Mouse (Mus musculus) neural tube, embryonic 12.5 days (tissue): ENCODE results near the gene Myo18b. TPM values are rescaled to one million over a fixed set of nuclear protein-coding genes. Genes with fewer than 3 reads are reported as not detected.

Source experiments
- ATAC-seq: fragments of 200-750 bp; cut with Nextera tagmentation; 2 replicates; pipeline ENCODE4 v1.8.0; 2017; ENCODE audit warnings: low read depth, mild to moderate bottlenecking, moderate TSS enrichment, moderate library complexity; ENCODE audit not compliant: low FRiP score
- H3K27ac ChIP-seq: fragments of 300-500 bp; sonication (generic); 2 replicates; pipeline ENCODE4 v1.5.1; 2016
- H3K27me3 ChIP-seq: fragments of 300-500 bp; sonication (generic); replicated peaks from 2 replicates; pipeline ENCODE4 v1.6.1; 2016; ENCODE audit warnings: mild to moderate bottlenecking
- H3K36me3 ChIP-seq: fragments of 300-500 bp; sonication (generic); 2 replicates; pipeline ENCODE4 v1.6.1; 2016; ENCODE audit warnings: mild to moderate bottlenecking
- H3K4me1 ChIP-seq: fragments of 300-500 bp; sonication (generic); 2 replicates; pipeline ENCODE4 v1.6.1; 2016
- H3K4me2 ChIP-seq: fragments of 300-500 bp; sonication (generic); replicated peaks from 2 replicates; pipeline ENCODE4 v1.6.1; 2016; ENCODE audit warnings: mild to moderate bottlenecking
- H3K4me3 ChIP-seq: fragments of 300-500 bp; sonication (generic); 2 replicates; pipeline ENCODE4 v1.5.1; 2016
- H3K9ac ChIP-seq: fragments of 300-500 bp; sonication (generic); 2 replicates; pipeline ENCODE4 v1.6.1; 2016; ENCODE audit warnings: mild to moderate bottlenecking
- H3K9me3 ChIP-seq: fragments of 300-500 bp; sonication (generic); 2 replicates; pipeline ENCODE4 v1.6.1; 2016; ENCODE audit warnings: mild to moderate bottlenecking
- WGBS: fragments of 180-500 bp; shearing (Covaris S2); methylation state at CpG from one replicate; pipeline ENCODE4 v1.1.7; 2016; 5-methylcytosine and 5-hydroxymethylcytosine counted together
- polyA plus RNA-seq: library from polyadenylated mRNA; unstranded; fragments of >200 nt; fragmentation: Nextera tagmentation; extraction: Ambion mirVana; gene quantifications from 2 replicates; pipeline ENCODE4 v1.2.1, GENCODE M21; 2016

The Myo18b gene
- polyA plus RNA-seq, 1 experiment from 2014 or later, result 1.3 TPM

DNA sequence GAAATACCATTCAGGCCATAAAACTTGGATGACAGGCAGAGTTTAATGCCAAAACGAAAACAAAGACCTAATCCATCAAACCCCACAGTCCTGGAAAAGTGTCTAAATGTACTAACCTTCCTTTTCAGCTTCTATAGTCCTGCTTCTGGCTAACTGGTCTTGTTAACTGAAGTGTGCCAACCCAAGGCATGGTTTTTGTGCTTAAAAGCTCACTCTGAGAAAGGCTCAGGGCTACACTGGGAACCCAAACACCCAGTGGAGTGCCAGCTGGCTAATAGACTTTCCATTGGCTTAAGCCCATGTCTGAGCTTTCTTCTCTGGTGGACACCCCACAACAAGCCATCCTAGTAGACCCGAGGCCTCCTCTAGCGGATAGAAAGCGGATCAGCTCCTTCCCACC lies 244.1 kb downstream of the Myo18b start:
- no peak overlapping the region for H3K9ac ChIP-seq
- H3K4me2 ChIP-seq, result no peak overlapping the region
- 75% methylated on average over 4 of the region's 4 CpGs for WGBS
- no peaks in the 10 kb centered on the region for H3K36me3 ChIP-seq
- ATAC-seq, result no peak
- no peak overlapping the region for H3K4me3 ChIP-seq
- peaks cover 22% of the 10 kb centered on the region for H3K4me1 ChIP-seq
- H3K27ac ChIP-seq, result no peak overlapping the region
- H3K27me3 ChIP-seq, result no peaks in the 10 kb centered on the region
- H3K9me3 ChIP-seq, result no peaks in the 10 kb centered on the region

DNA sequence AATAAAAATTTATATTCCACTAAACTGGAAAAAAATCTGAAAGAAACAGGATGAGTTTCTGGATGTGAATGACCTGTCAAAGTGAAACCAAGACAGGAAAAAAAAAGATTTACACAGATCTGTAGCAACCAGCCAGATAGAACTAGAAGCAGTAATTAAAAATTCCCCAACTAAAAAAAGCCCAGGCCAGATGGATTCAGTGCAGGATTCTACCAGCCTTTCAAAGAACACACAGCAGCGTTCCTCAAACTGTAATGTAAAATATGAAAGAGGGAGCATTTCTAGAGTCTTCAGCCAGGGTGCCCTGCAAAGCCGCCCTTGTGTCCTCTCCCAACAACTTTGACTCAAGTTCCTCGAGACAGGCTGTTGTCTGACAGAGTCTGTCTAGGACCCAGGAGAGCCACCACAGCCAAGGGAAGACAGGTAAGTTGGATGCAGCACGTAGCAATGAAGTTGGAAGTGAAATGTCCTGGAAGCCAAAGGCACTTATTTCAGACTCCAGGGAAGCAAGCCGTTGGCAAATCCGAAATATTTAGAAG lies 246.9 kb downstream of the Myo18b start:
- Histone ChIP-seq H3K4me1 (0 out of 2 replicates have a peak, but pooled peaks cover 3% of the 10 kb centered on the region), H3K27me3 (no peaks in the 10 kb centered on the region), H3K4me2 (no peak overlapping the region), H3K9me3 (no peaks in the 10 kb centered on the region), H3K9ac (no peak overlapping the region), H3K4me3 (no peak overlapping the region), H3K27ac (no peak overlapping the region), H3K36me3 (no peaks in the 10 kb centered on the region)
- no peak for ATAC-seq
- WGBS, result 91% methylated on average over 6 of the region's 6 CpGs

DNA sequence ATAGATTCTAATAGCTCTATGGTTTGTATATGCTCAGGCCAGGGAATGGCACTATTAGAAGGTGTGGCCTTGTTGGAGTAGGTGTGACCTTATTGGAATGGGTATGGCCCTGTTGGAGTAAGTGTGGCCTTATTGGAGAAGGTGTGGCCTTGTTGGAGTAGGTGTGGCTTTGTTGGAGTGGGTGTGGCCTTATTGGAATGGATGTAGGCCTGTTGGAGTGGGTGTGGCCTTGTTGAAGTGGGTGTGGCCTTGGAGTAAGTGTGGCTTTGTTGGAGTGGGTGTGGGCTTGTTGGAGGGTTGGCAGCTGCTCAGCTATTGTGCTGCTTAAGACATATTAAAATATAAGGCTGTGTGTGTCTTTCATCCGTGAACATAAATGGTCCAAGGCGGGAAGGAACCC lies 249.3 kb downstream of the Myo18b start:
- Histone ChIP-seq H3K9ac (no peak overlapping the region), H3K27me3 (0 out of 2 replicates have a peak, but pooled peaks cover 4% of the 10 kb centered on the region), H3K4me3 (no peak overlapping the region), H3K4me2 (no peak overlapping the region), H3K27ac (no peak overlapping the region), H3K4me1 (peaks cover 12% of the 10 kb centered on the region), H3K36me3 (no peaks in the 10 kb centered on the region), H3K9me3 (no peaks in the 10 kb centered on the region)
- 92% methylated on average over 2 of the region's 2 CpGs for WGBS
- ATAC-seq, result no peak

DNA sequence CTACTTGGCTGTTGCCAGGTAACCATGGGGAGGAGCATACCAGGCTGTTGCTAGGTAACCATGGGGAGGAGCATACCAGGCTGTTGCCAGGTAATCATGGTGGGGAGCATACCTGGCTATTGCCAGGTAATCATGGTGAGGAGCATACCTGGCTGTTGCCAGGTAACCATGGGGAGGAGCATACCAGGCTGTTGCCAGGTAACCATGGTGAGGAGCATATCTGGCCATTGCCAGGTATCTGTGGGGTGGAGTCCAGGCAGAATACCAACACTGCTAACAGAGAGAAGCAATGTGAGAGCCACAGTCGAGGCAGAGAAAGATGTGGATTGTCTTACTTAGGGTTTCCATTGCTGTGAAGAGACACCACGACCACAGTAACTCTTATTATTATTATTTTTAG lies 250.6 kb downstream of the Myo18b start:
- no peak for ATAC-seq
- H3K27ac ChIP-seq, result no peak overlapping the region
- H3K4me1 ChIP-seq, result peaks cover 21% of the 10 kb centered on the region
- H3K36me3 ChIP-seq, result no peaks in the 10 kb centered on the region
- no peak overlapping the region for H3K9ac ChIP-seq
- H3K27me3 ChIP-seq, result 0 out of 2 replicates have a peak, but pooled peaks cover 10% of the 10 kb centered on the region
- H3K9me3 ChIP-seq, result no peaks in the 10 kb centered on the region
- no peak overlapping the region for H3K4me3 ChIP-seq
- no peak overlapping the region for H3K4me2 ChIP-seq
- 88% methylated on average over 2 of the region's 2 CpGs for WGBS

DNA sequence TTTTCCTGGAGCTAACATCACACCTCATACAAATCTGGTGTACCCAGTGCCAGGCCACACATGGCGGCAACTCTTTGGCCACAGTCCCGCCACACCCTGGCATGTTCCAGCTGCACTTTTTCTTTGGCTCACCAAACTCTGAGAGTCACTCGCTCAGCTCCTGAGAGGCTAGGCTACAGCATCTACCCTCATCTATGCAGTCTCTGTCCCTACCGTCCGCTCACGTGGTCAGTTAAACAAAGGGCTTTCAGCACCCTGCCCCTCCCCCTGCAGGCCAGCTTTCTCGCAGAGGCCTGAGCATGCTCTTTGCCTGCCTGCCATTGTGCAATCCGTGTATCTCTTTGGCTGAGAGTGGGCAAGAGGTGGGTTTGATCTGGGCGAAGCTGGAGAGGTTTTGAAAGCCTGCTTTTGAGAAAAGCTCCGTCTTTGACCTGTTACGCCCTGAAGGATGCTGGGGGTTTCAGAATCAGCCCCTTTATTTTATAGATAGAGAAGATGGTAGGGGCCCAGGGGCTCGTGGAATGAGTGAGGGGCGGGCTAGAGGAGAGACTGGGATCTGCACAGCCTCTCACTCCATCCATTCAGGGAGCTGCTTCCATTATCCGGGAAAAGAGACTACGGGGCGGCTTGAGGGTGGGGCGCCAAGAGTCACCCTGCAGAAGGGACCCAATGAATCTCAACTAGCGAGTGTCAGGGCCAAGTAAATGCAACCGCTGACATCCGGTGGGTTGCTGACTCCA lies 252.5 kb downstream of the Myo18b start:
- peak overlapping the region; percentile 30 for H3K4me2 ChIP-seq

DNA sequence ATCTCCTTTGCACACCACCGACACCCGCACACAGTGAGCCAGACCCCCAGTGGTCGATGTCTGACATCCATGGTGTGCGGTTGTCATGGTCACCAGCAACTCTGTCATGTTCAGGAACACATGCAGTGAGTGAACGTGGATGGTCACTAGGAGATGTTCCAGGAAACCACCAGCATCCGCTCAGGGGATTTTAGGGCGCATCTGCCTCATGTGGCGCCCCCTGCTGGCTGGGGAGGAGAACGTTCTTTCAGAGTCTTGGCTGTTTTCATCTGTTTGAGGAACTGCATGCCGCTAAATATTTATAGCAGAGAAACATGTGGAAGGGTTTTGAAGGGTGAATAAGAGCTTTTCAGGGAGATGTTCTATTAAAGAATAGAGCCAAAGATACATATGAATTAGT lies 253.4 kb downstream of the Myo18b start:
- H3K27ac ChIP-seq, result no peak overlapping the region
- H3K27me3 ChIP-seq, result 0 out of 2 replicates have a peak, but pooled peaks cover 10% of the 10 kb centered on the region
- no peak for ATAC-seq
- H3K36me3 ChIP-seq, result no peaks in the 10 kb centered on the region
- no peaks in the 10 kb centered on the region for H3K9me3 ChIP-seq
- no peak overlapping the region for H3K4me3 ChIP-seq
- H3K9ac ChIP-seq, result no peak overlapping the region
- peaks cover 21% of the 10 kb centered on the region for H3K4me1 ChIP-seq
- H3K4me2 ChIP-seq, result no peak overlapping the region
- 67% methylated on average over 10 of the region's 10 CpGs for WGBS

More for the DNA sequence above, 252.5 kb downstream of the Myo18b start:
- no peak overlapping the region for H3K9ac ChIP-seq
- no peaks in the 10 kb centered on the region for H3K9me3 ChIP-seq
- WGBS, result 38% methylated on average over 20 of the region's 20 CpGs
- no peak overlapping the region for H3K27ac ChIP-seq
- ATAC-seq, result peak; percentile 77
- H3K4me3 ChIP-seq, result no peak overlapping the region
- H3K4me1 ChIP-seq, result peaks cover 21% of the 10 kb centered on the region
- 0 out of 2 replicates have a peak, but pooled peaks cover 10% of the 10 kb centered on the region for H3K27me3 ChIP-seq
- no peaks in the 10 kb centered on the region for H3K36me3 ChIP-seq

DNA sequence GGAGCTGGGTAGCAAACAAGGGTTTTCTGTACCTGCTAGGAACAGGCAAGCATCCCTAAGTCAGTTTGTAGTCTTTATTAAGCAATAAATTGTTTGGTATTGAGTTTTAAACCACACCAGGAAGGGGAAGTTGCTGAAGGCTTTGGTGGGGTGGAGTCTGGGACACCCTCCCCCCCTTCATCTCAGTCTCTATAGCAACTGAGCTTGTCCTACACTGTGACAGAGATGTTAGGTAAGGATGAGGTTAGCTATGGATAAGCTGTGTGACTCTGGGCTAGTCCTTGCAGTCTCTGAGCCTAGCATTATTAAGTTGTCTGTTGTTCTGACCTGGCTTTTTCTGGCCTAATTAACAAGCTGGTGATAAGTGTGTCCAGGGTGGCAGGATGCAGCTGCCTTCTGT lies 254.4 kb downstream of the Myo18b start:
- Histone ChIP-seq H3K27me3 (0 out of 2 replicates have a peak, but pooled peaks cover 10% of the 10 kb centered on the region), H3K9ac (no peak overlapping the region), H3K4me1 (peaks cover 21% of the 10 kb centered on the region), H3K4me3 (no peak overlapping the region), H3K27ac (no peak overlapping the region), H3K9me3 (no peaks in the 10 kb centered on the region), H3K4me2 (no peak overlapping the region), H3K36me3 (no peaks in the 10 kb centered on the region)
- ATAC-seq, result no peak

DNA sequence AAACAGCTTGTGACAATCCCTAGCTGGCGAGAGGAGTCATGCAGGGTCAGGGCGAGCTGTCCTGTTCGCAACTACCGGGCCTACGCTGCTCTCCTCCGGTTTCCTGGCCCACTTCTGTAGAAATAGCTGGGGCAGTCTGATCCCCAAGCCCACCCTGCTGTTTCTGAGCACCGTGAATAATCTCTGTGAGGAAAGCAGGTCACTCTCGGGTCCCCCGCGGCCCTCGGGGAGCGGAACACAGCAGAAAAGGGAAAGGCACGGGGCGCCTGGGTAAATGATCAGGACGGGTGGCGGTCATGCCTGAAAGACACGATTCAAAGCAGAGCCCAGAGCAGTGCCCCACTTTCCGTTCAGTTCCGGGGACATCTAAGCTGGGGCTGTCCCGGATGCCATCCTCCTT lies 255.0 kb downstream of the Myo18b start:
- Histone ChIP-seq H3K27ac (no peak overlapping the region), H3K9me3 (no peaks in the 10 kb centered on the region), H3K4me2 (peak overlapping the region; percentile 36), H3K27me3 (0 out of 2 replicates have a peak, but pooled peaks cover 10% of the 10 kb centered on the region), H3K9ac (no peak overlapping the region), H3K4me3 (no peak overlapping the region), H3K36me3 (no peaks in the 10 kb centered on the region), H3K4me1 (peaks cover 21% of the 10 kb centered on the region)
- 10% methylated on average over 20 of the region's 20 CpGs for WGBS
- no peak for ATAC-seq

DNA sequence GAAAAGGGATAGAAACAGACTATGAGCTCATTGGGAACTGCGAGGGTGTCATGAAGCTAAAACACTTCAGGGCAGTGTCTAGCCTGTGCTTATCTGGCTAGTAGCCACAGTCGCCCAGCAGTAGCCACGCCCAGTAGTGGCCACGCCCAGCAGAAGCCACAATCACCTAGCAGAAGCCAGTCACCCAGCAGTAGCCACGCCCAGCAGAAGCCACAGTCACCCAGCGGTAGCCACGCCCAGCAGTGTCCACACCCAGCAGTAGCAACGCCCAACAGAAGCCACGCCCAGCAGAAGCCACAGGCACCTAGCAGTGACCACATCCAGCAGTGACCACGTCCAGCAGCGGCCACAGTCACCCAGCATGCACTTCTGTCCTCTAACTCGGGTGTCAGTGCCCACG lies 255.5 kb downstream of the Myo18b start:
- 15% methylated on average over 13 of the region's 13 CpGs for WGBS
- no peak overlapping the region for H3K27ac ChIP-seq
- peaks cover 21% of the 10 kb centered on the region for H3K4me1 ChIP-seq
- H3K9ac ChIP-seq, result no peak overlapping the region
- ATAC-seq, result no peak
- peak overlapping the region; percentile 36 for H3K4me2 ChIP-seq
- no peak overlapping the region for H3K4me3 ChIP-seq
- H3K36me3 ChIP-seq, result no peaks in the 10 kb centered on the region
- H3K27me3 ChIP-seq, result 0 out of 2 replicates have a peak, but pooled peaks cover 10% of the 10 kb centered on the region
- H3K9me3 ChIP-seq, result no peaks in the 10 kb centered on the region

Other genes starting within 250 kb of the Myo18b start
- 8.8 and 10.1 TPM in 2 replicates for gene Grk3, start 119.4 kb upstream of the Myo18b start, polyA plus RNA-seq
- gene Crybb2, start 173.8 kb upstream of the Myo18b start, polyA plus RNA-seq, result not detected in 2 replicates
- gene Crybb3, start 185.2 kb upstream of the Myo18b start, polyA plus RNA-seq, result 0.32 and 0.42 TPM in 2 replicates